Mouse (Mus musculus) heart, adult 2 months (tissue): ENCODE measurements around the gene Dmrtc2. TPM values are rescaled to one million over a fixed set of nuclear protein-coding genes. Genes with fewer than 3 reads are reported as not detected.

ENCODE experiments used
- DNase-seq, 2 experiments: peaks; one replicate each; pipeline ENCODE4 v3.0.0; 2021
- H3K27ac ChIP-seq: fragments of 200-600 bp; 2 replicates; pipeline ENCODE4 v1.8.1; 2022
- H3K27me3 ChIP-seq: fragments of 200-500 bp; 2 replicates; pipeline ENCODE4 v1.6.1; 2012; ENCODE audit warnings: mild to moderate bottlenecking, low read length, inconsistent platforms, mixed read lengths; ENCODE audit not compliant: control insufficient read depth, insufficient read depth
- H3K36me3 ChIP-seq: fragments of 200-500 bp; 2 replicates; pipeline ENCODE4 v1.6.1; 2012; ENCODE audit warnings: low read length, inconsistent platforms; ENCODE audit not compliant: control insufficient read depth, insufficient read depth
- H3K4me1 ChIP-seq: fragments of 200-500 bp; 2 replicates; pipeline ENCODE4 v1.6.1; 2011; ENCODE audit warnings: low read length; ENCODE audit not compliant: control insufficient read depth, insufficient read depth
- H3K4me3 ChIP-seq: fragments of 200-600 bp; 2 replicates; pipeline ENCODE4 v1.8.1; 2022
- H3K79me2 ChIP-seq: fragments of 200-500 bp; replicated peaks from 2 replicates; pipeline ENCODE4 v1.6.1; 2012; ENCODE audit warnings: mild to moderate bottlenecking, inconsistent platforms, low read length, moderate library complexity, mixed read lengths; ENCODE audit not compliant: control insufficient read depth, insufficient read depth
- H3K9ac ChIP-seq: fragments of 200-500 bp; 2 replicates; pipeline ENCODE4 v1.6.1; 2012; ENCODE audit warnings: low read depth, mild to moderate bottlenecking, control low read depth, inconsistent platforms, low read length, mixed read lengths
- CTCF ChIP-seq: fragments of 200-600 bp; IDR thresholded peaks from 2 replicates; pipeline ENCODE4 v1.8.1; 2022; ENCODE audit warnings: antibody characterized with exemption, mild to moderate bottlenecking, moderate library complexity
- EP300 ChIP-seq: fragments of 200-500 bp; IDR thresholded peaks from 2 replicates; pipeline ENCODE4 v1.6.1; 2011; ENCODE audit warnings: low read depth, low read length, control low read depth; ENCODE audit not compliant: insufficient read depth
- POLR2A ChIP-seq: fragments of 200-500 bp; IDR thresholded peaks from 2 replicates; pipeline ENCODE4 v1.6.1; 2011; ENCODE audit warnings: mild to moderate bottlenecking, low read depth, low read length, control low read depth; ENCODE audit not compliant: insufficient read depth
- WGBS: fragments of 180-500 bp; shearing (Covaris S2); methylation state at CpG from one replicate; pipeline ENCODE4 v1.1.7; 2018; 5-methylcytosine and 5-hydroxymethylcytosine counted together
- intact Hi-C: fragments of 180-260 bp; cut with DNase I; formaldehyde crosslinking; loops from one replicate; pipeline ENCODE4 v1.15.1; 2025
- polyA plus RNA-seq: library from polyadenylated mRNA; depleted of rRNA; stranded (reverse); fragments of >200 nt; gene quantifications from 2 replicates; pipeline ENCODE4 v1.2.3, GENCODE M21; 2012
- total RNA-seq, 2 experiments: library from RNA; stranded (reverse); gene quantifications; 2 replicates each; pipeline ENCODE4 v1.2.3; 2021

Gene Dmrtc2
- total and polyA plus RNA-seq, 3 experiments, result not detected

DNA sequence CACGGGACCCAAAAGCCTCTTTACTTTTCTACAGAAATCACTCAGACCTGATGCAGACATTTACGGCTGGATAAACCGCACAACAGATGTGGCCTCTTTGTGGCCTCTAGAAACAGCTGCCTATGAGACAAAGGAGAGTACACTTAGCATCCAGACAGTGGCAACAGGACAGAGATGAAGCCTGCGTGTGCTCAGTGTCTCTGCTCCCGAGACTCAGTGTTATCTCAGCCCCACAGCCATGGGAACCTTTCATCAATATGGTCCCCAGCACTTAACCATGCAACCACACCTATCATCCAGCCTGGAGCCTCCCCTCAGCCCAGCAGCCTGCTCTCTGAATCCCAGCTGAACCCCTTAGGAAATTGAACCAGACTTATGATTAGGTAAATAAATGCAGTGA is 10.6 kb upstream of the Dmrtc2 start:
- DNase-seq, result no peak
- H3K36me3 ChIP-seq, result no peaks in the 10 kb centered on the region
- no peaks in the 10 kb centered on the region for H3K79me2 ChIP-seq
- no peak overlapping the region for H3K9ac ChIP-seq
- TF ChIP-seq CTCF (no peak), POLR2A (no peak), EP300 (no peak)
- 63% methylated on average over 5 of the region's 5 CpGs for WGBS
- H3K4me1 ChIP-seq, result no peaks in the 10 kb centered on the region
- intact Hi-C loops, result no loop called here
- no peak overlapping the region for H3K27ac ChIP-seq
- no peak overlapping the region for H3K4me3 ChIP-seq
- no peaks in the 10 kb centered on the region for H3K27me3 ChIP-seq

DNA sequence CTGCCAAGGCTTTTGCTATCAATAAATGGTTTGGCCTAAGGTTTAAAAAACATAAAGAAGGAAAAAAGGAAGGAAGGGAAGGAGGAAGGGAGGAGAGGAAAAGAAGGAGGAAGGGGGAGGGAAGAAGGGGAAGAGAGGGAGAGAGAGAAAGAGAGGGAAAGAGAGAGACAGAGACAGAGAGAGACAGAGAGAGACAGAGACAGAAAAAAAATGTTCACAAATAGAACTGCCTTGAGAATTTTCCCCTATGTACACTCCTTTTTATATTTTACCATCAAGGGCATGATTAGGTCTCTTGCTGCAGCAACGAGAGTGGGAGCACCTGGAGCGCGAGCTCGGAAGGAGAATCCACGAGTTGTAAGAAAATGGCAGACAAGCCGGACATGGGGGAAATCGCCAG is 7.9 kb upstream of the Dmrtc2 start, which contains the start of gene Gm9844:
Gm9844 (plus strand) TSS at position 301 of the 400 bp plus-strand sequence.
- TF ChIP-seq POLR2A, result no peak
- TF ChIP-seq EP300, result no peak
- Histone ChIP-seq H3K4me3 (no peak within 1 kb of the TSS), H3K27ac (no peak within 1 kb of the TSS), H3K9ac (no peak within 1 kb of the TSS), H3K4me1 (no peaks in the 10 kb centered on the region), H3K79me2 (no peaks in the 10 kb centered on the region), H3K36me3 (no peaks in the 10 kb centered on the region), H3K27me3 (no peaks in the 10 kb centered on the region)
- WGBS, result 73% methylated on average over 7 of the region's 7 CpGs
- no peak for DNase-seq
- intact Hi-C loops, result no loop called here

DNA sequence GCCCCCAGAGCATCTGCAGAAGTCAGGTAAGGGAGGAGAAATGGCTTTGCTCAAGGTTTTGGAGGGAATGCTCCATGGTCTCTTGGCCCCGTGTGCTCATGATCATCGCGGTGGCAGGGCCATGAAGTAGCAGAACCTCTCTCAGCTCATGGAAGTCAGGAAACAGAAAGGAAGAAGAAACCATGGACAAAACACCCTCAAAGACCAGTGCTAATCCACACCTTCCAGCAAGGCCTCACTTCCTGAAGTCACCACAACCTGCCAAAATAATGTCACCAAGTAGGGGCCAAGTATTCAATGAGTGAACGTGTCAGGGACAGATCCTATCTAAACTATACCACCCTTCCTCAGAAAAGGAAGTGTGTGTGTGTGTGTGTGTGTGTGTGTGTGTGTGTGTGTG is 7.0 kb upstream of the Dmrtc2 start:
- no peak for DNase-seq
- no peak overlapping the region for H3K4me3 ChIP-seq
- no peak overlapping the region for H3K27ac ChIP-seq
- intact Hi-C loops, result no loop called here
- TF ChIP-seq CTCF (no peak), POLR2A (no peak), EP300 (no peak)
- H3K79me2 ChIP-seq, result no peaks in the 10 kb centered on the region
- no peaks in the 10 kb centered on the region for H3K36me3 ChIP-seq
- WGBS, result 68% methylated on average over 4 of the region's 4 CpGs
- no peaks in the 10 kb centered on the region for H3K4me1 ChIP-seq
- H3K9ac ChIP-seq, result no peak overlapping the region
- H3K27me3 ChIP-seq, result no peaks in the 10 kb centered on the region

DNA sequence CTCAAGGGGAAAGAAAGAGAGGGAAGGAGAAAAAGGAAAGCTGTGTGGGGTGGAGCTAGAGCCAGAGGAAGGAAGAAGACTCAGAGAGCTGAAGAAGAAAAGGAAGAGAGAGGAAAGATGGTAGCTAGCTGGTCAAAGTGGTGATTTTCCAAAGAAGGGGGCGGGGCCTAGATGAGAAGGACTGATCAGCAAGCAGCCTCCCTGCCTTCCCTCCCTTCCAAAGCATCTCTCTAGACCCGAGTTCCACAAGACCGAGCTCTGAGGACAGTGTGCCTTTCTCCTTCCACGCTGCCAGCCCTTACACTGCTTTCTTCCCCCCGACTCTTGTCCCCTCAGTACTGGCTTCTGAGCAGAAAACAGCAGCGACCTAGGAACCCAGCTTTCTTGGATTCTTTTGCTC is 5.7 kb upstream of the Dmrtc2 start:
- Histone ChIP-seq H3K4me3 (no peak overlapping the region), H3K79me2 (no peaks in the 10 kb centered on the region), H3K27ac (no peak overlapping the region), H3K4me1 (no peaks in the 10 kb centered on the region), H3K36me3 (no peaks in the 10 kb centered on the region), H3K27me3 (no peaks in the 10 kb centered on the region; the same call in 1 of the 2 replicates), H3K9ac (no peak overlapping the region)
- no peak for TF ChIP-seq POLR2A
- no peak for TF ChIP-seq CTCF
- TF ChIP-seq EP300, result no peak
- DNase-seq, result no peak
- intact Hi-C loops, result no loop called here
- WGBS, result 37% methylated on average over 6 of the region's 6 CpGs

DNA sequence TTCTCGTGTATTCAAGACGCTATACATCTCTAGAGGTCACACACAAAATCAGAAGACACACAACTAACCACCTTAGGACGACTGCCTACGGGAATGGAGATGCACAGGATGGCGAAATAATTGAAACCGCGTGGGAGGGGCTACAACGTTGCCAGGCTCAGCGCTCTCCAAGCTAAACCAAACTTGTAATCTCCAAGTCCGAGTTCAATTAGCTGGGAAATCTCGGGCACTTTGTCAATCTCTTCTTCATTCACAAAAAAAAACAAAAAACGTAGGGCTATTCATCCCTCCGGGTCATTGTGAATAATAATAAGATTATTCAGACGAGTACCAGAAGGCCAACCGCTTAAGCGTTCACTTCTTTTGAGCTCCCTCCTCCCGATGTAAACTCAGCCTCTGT is 777 bp upstream of the Dmrtc2 start:
- H3K36me3 ChIP-seq, result no peaks in the 10 kb centered on the region
- no peak overlapping the region for H3K9ac ChIP-seq
- 65% methylated on average over 17 of the region's 17 CpGs for WGBS
- intact Hi-C loops, result no loop called here
- no peak for DNase-seq
- peaks cover 4% of the 10 kb centered on the region for H3K27me3 ChIP-seq
- H3K4me1 ChIP-seq, result no peaks in the 10 kb centered on the region
- TF ChIP-seq POLR2A, result no peak
- no peak for TF ChIP-seq CTCF
- TF ChIP-seq EP300, result no peak
- H3K79me2 ChIP-seq, result no peaks in the 10 kb centered on the region
- H3K4me3 ChIP-seq, result no peak overlapping the region
- H3K27ac ChIP-seq, result no peak overlapping the region

DNA sequence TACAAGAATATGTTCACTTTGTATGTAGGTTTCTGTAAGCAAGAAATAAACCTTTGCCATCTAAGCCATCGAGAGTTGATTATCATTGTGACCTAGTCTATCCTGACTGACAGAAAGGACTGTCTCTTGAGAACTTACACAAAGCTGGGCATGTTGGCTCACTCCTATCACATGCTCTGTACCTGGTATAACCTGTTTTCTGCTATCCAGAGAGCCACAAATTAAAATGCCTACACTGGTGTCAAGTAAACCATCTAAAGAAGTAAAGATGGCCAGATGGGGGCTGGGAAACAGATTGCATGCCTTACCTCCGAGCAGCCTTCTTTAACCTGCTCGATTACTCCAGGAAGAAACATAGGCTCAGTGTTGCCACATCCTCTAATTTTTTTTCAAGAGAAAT is 7.7 kb downstream of the Dmrtc2 start:
- no peaks in the 10 kb centered on the region for H3K27me3 ChIP-seq
- no peak overlapping the region for H3K4me3 ChIP-seq
- no peaks in the 10 kb centered on the region for H3K36me3 ChIP-seq
- WGBS, result 63% methylated on average over 3 of the region's 3 CpGs
- H3K27ac ChIP-seq, result no peak overlapping the region
- no peaks in the 10 kb centered on the region for H3K79me2 ChIP-seq
- no peak for DNase-seq
- no peak for TF ChIP-seq EP300
- H3K4me1 ChIP-seq, result no peaks in the 10 kb centered on the region
- intact Hi-C loops, result no loop called here
- H3K9ac ChIP-seq, result no peak overlapping the region
